Mouse (Mus musculus): ENCODE results near the gene Tsx. TPM values are rescaled to one million over a fixed set of nuclear protein-coding genes. Genes with fewer than 3 reads are reported as not detected.

Tsx gene
- total RNA-seq, 1 experiment from 2014 or later = not detected

DNA sequence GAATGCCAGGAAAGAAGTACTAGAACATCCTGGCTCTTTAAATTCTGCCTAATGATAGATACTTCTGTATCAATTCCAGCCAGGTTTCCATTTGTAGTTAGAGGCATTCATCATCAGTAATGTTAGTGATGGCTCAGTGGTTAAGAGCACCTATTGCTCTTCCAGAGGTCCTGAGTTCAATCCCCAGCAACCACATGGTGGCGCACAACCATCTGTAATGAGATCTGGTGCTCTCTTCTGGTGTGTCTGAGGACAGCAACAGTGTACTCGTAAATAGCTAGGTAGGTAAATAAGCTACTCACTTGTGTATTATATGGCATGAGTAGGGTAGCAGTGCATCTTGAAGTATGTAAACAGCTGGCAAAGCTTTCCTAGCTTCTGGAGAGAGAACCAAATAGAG lies 54.7 kb downstream of the Tsx start:
- no peak for ATAC-seq (ENCODE audit: extremely low read depth, insufficient number of reproducible peaks, low FRiP score, poor library complexity, severe bottlenecking)

GRCm38 (mm10) chrX:103472346-103472745 lies 58.1 kb downstream of the Tsx start:
- no peak for ATAC-seq (ENCODE audit: extremely low read depth, insufficient number of reproducible peaks, low FRiP score, poor library complexity, severe bottlenecking)

Other genes with a start within 250 kb of the Tsx start
- gene Nap1l2, start 227.8 kb upstream of the Tsx start, total RNA-seq (2017) = 0.37 and 0.47 TPM in 2 replicates
- gene Cdx4, start 93.1 kb upstream of the Tsx start, total RNA-seq (2017) = not detected in 2 replicates
- 1.2 and 1.4 TPM in 2 replicates for gene Chic1, start 58.0 kb upstream of the Tsx start, total RNA-seq (2017)
- not detected in 2 replicates for gene Gm26992, start 7.5 kb downstream of the Tsx start, total RNA-seq (2017)
- gene Zcchc13, start 216.1 kb downstream of the Tsx start, total RNA-seq (2017) = not detected in 2 replicates

All from neutrophil, adult 5-6 weeks (primary cell).